Mouse (Mus musculus) ES-E14 (cell line): Measurements from ENCODE around the gene Tbxas1. TPM values are rescaled to one million over a fixed set of nuclear protein-coding genes. Genes with fewer than 3 reads are reported as not detected.

Experiments
- DNase-seq: peaks from one replicate; pipeline ENCODE4 v3.0.0-alpha.2; 2013; ENCODE audit warnings: low read depth, low spot score
- H3K27ac ChIP-seq: 2 replicates; pipeline ENCODE4 v1.5.1; 2012; ENCODE audit warnings: low read depth, mild to moderate bottlenecking, low read length, moderate library complexity, mixed read lengths; ENCODE audit not compliant: poor library complexity, insufficient read depth, severe bottlenecking
- H3K36me3 ChIP-seq: 2 replicates; pipeline ENCODE4 v1.6.1; 2012; ENCODE audit warnings: mild to moderate bottlenecking, low read length, moderate library complexity, mixed read lengths; ENCODE audit not compliant: control insufficient read depth, poor library complexity, insufficient read depth, severe bottlenecking
- H3K4me1 ChIP-seq, 2 experiments: fragments of 150-350 bp in 1 of 2; sonication (generic) in 1 of 2; 2 replicates each; pipeline ENCODE4 v1.6.1; 2012; ENCODE audit warnings: low read length in 2 of 2, mild to moderate bottlenecking in 1 of 2, mixed read lengths in 1 of 2; ENCODE audit not compliant: control insufficient read depth in 2 of 2, insufficient read depth in 2 of 2, poor library complexity in 1 of 2
- H3K4me3 ChIP-seq, 2 experiments: fragments of 150-350 bp in 1 of 2; sonication (generic) in 1 of 2; 2 replicates each; pipeline ENCODE4 v1.5.1; 2012; ENCODE audit warnings: low read length in 2 of 2, low read depth in 1 of 2, mild to moderate bottlenecking in 1 of 2, mixed read lengths in 1 of 2; ENCODE audit not compliant: insufficient read depth in 1 of 2, poor library complexity in 1 of 2, severe bottlenecking in 1 of 2
- H3K9ac ChIP-seq: 2 replicates; pipeline ENCODE4 v1.6.1; 2012; ENCODE audit warnings: low read depth, mild to moderate bottlenecking, low read length, mixed read lengths; ENCODE audit not compliant: poor library complexity, insufficient read depth, severe bottlenecking
- H3K9me3 ChIP-seq: fragments of 150-350 bp; sonication (generic); 2 replicates; pipeline ENCODE4 v1.6.1; 2012; ENCODE audit warnings: low read depth, mild to moderate bottlenecking, low read length; ENCODE audit not compliant: control insufficient read depth, insufficient read depth
- CHD2 ChIP-seq: IDR thresholded peaks from 2 replicates; pipeline ENCODE4 v1.6.1; 2014; ENCODE audit warnings: mild to moderate bottlenecking, low read depth, low read length, inconsistent platforms
- HCFC1 ChIP-seq: IDR thresholded peaks from 2 replicates; pipeline ENCODE4 v1.6.1; 2012; ENCODE audit warnings: low read length, inconsistent platforms, borderline replicate concordance; ENCODE audit not compliant: insufficient read depth
- MAFK ChIP-seq: IDR thresholded peaks from 2 replicates; pipeline ENCODE4 v1.6.1; 2014; ENCODE audit warnings: mild to moderate bottlenecking, low read depth, low read length, inconsistent platforms; ENCODE audit not compliant: insufficient read depth
- ZC3H11A ChIP-seq: IDR thresholded peaks from 2 replicates; pipeline ENCODE4 v1.6.1; 2012; ENCODE audit warnings: low read depth, mild to moderate bottlenecking, inconsistent platforms, low read length, borderline replicate concordance
- ZNF384 ChIP-seq: IDR thresholded peaks from 2 replicates; pipeline ENCODE4 v1.6.1; 2012; ENCODE audit warnings: low read depth, low read length, inconsistent platforms
- in situ Hi-C, 2 experiments: fragments of 600-800 bp; cut with MboI; formaldehyde crosslinking; loops; one replicate each; pipeline ENCODE4 v1.15.1; 2025; ENCODE audit warnings: low sequenced_read_pairs in 2 of 2, inconsistent platforms in 1 of 2; ENCODE audit not compliant: unreplicated experiment in 2 of 2
- total RNA-seq: library from RNA; depleted of rRNA; stranded (reverse); fragments of 300-350 nt; gene quantifications from 2 replicates; pipeline ENCODE4 v1.2.3, GENCODE M21; 2012

Gene Tbxas1
- total RNA-seq, 1 experiment, result not detected

DNA sequence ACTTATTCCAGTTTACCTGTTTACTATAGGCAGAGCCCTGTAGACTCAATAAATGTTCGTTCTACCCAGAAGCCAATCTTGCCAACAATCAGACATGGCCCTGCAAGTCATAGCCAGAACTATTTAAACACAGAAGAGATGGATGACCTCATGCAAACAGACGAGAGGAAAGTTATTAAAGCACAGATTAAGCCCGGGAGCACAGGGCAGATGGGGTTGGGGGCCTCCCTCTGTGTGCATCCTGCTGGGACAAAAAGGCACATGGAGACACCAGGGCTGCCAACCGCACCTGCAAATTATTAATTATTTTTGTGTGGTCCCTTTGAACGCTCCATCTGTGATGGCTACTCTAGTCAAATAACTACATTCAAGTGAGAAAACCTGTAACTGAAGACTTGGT, 29.3 kb upstream of the Tbxas1 start:
- Histone ChIP-seq H3K4me3 (no peak overlapping the region), H3K9ac (no peak overlapping the region), H3K4me1 (peaks cover 6% of the 10 kb centered on the region in 2 experiments; a peak in 1 of 4 replicates), H3K9me3 (no peaks in the 10 kb centered on the region), H3K36me3 (no peaks in the 10 kb centered on the region), H3K27ac (no peak overlapping the region)
- no peak for DNase-seq
- TF ChIP-seq MAFK (no peak), ZC3H11A (no peak), ZNF384 (no peak), CHD2 (no peak), HCFC1 (no peak)
- in situ Hi-C loops, result no loop called here

DNA sequence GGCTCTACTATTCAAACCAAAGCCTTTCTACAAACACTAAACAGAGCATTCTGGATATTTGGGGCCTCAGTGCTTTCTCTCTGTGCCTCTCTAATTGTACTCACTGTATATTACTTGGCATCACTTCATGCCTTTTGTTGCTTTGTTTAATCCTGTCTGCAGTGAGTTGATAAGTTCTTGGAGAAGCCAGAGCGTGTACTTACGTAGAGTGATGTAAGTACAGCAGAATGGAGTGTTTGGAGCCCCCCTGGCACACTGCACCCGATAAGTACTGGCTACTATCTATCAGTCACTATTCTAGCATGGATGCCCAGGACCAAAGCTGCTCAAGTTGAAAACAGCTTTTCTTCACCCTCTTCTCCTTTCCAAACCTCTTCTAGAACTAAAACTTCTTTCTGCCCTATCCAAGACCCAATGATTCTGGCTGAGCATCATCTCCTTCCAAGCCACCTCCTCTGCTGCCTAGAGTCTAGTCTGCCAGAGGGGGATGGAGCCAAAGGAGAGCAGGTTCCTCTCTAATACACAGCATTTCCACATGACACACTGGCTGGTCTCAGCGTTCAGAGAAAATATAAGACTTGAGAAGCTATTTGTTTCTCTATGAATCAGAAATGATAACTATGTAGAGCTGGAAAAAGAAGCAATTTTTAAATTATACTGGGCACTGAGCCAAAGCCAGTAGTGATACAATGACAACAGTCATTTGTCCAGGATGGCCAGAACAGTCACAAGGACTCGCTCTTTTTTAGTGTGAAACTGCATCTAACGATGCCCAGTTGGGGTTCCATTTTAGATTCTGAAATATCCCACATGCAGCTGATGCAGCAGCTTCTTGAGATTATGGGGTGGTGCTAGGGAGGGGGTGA, 28.6 kb upstream of the Tbxas1 start:
- no peak for DNase-seq
- H3K27ac ChIP-seq, result no peak overlapping the region
- peaks cover 6% of the 10 kb centered on the region in 2 experiments; a peak in 1 of 4 replicates for H3K4me1 ChIP-seq
- no peak overlapping the region for H3K4me3 ChIP-seq
- in situ Hi-C loops, result no loop called here
- TF ChIP-seq CHD2 (no peak), MAFK (no peak), ZC3H11A (no peak), HCFC1 (no peak), ZNF384 (no peak)
- no peaks in the 10 kb centered on the region for H3K9me3 ChIP-seq
- H3K9ac ChIP-seq, result no peak overlapping the region; the same call in 1 of the 2 replicates
- no peaks in the 10 kb centered on the region for H3K36me3 ChIP-seq

DNA sequence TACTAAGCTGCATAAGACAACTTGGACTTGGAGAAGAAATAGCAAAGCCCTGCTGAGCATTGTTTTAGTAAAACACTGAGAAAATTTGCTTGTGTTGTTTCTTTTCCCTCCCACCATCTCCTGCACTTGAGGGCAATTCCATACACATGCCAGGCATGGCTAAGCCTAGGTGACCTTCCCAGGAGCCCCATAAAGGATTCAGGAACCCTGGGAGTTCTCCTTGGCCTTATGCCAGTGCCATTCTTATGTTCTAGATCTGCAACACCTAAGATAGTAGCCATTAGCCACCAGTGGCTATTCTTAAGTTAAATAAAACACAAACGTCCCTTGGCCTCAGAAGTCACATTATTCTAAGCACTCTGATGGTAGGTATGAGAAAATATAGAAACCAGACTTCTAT, 27.8 kb upstream of the Tbxas1 start:
- H3K9ac ChIP-seq, result no peak overlapping the region; the same call in 1 of the 2 replicates
- TF ChIP-seq ZC3H11A (no peak), MAFK (no peak), HCFC1 (no peak), ZNF384 (no peak), CHD2 (no peak)
- no peak overlapping the region for H3K27ac ChIP-seq

DNA sequence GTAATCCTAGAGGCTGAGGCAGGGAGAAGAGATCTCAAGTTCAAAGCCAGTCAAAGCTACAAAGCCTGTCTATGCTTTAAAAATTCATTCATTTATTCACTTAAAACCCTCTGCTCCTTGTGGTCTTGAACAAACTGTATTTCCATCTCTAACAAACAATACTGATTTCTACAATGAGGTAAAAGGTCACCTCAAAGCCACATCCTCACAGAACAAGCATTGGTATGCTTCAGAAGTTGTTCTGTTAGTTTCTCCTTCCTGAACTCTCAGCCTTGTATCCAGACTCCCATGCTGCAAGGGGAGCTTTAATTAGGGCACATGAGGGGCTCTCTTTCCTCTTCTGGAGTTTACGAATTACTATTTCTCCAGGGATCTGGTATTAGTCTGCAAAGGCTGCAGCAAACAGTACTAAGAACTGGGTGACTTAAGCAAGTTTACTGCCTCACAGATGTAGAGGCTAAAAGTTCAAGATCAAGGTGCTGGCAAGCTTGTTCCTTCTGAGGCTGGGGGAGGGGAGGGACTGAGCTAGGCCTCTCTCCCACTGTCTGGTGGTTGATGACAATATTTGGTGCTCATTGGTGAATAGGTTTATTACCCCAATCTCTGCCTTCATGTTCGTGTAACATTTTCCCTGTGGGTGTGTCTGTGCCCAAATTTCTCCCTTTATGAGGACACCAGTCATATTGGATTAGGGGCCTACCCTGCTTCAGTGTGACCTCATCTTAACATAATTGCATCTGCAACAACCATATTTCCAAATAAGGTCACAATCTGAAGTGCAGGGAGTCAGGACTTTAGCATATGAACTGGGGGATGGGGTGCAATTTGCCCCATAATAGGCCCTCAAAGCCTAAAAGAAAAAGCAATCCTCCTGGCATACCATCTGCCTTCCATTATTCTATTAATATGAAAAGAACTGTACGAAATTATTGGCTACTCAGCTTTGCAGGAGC, 27.0 kb upstream of the Tbxas1 start:
- Histone ChIP-seq H3K9me3 (no peaks in the 10 kb centered on the region), H3K9ac (no peak overlapping the region), H3K4me3 (no peak overlapping the region), H3K27ac (no peak overlapping the region), H3K36me3 (no peaks in the 10 kb centered on the region), H3K4me1 (peaks cover 6% of the 10 kb centered on the region in 2 experiments; a peak in 1 of 4 replicates)
- DNase-seq, result no peak
- in situ Hi-C loops, result no loop called here
- TF ChIP-seq ZC3H11A (no peak), ZNF384 (no peak), MAFK (no peak), CHD2 (no peak), HCFC1 (no peak)

More for the DNA sequence above, 27.8 kb upstream of the Tbxas1 start:
- peaks cover 6% of the 10 kb centered on the region in 2 experiments; a peak in 1 of 4 replicates for H3K4me1 ChIP-seq
- DNase-seq, result no peak
- in situ Hi-C loops, result no loop called here
- no peak overlapping the region for H3K4me3 ChIP-seq
- H3K9me3 ChIP-seq, result no peaks in the 10 kb centered on the region
- no peaks in the 10 kb centered on the region for H3K36me3 ChIP-seq
